Mouse (Mus musculus) naive thymus-derived CD4-positive, alpha-beta T cell, adult 2 months (primary cell): Measurements from ENCODE around the gene Spock1.

Experiments used
- DNase-seq: peaks from one replicate; pipeline ENCODE4 v3.0.0-alpha.2; 2011; ENCODE audit warnings: low read depth

Gene Spock1

GRCm38 (mm10) chr13:57654362-57654761 lies 253.8 kb downstream of the Spock1 start:
- no peak for DNase-seq

GRCm38 (mm10) chr13:57651236-57651635 lies 256.9 kb downstream of the Spock1 start:
- DNase-seq = no peak

- no peak for DNase-seq
These were observed 259.3 kb downstream of the Spock1 start for GRCm38 (mm10) chr13:57648784-57649183.

GRCm38 (mm10) chr13:57647456-57647855 lies 260.7 kb downstream of the Spock1 start:
- no peak for DNase-seq

- DNase-seq = no peak
These were observed 265.1 kb downstream of the Spock1 start for GRCm38 (mm10) chr13:57643036-57643435.

GRCm38 (mm10) chr13:57641649-57642048 lies 266.5 kb downstream of the Spock1 start:
- DNase-seq = no peak

GRCm38 (mm10) chr13:57640968-57641367 lies 267.2 kb downstream of the Spock1 start:
- no peak for DNase-seq

GRCm38 (mm10) chr13:57638820-57639219 lies 269.3 kb downstream of the Spock1 start:
- DNase-seq = no peak

- no peak for DNase-seq
These were observed 270.5 kb downstream of the Spock1 start for GRCm38 (mm10) chr13:57637606-57638132.

GRCm38 (mm10) chr13:57637080-57637572 lies 271.0 kb downstream of the Spock1 start:
- DNase-seq = no peak

- DNase-seq = no peak
These were observed 271.7 kb downstream of the Spock1 start for GRCm38 (mm10) chr13:57636196-57637015.

GRCm38 (mm10) chr13:57630532-57630931 lies 277.6 kb downstream of the Spock1 start:
- no peak for DNase-seq

GRCm38 (mm10) chr13:57628218-57628617 lies 279.9 kb downstream of the Spock1 start:
- no peak for DNase-seq

- DNase-seq = no peak
These were observed 281.7 kb downstream of the Spock1 start for GRCm38 (mm10) chr13:57626434-57626833.

GRCm38 (mm10) chr13:57623909-57624481 lies 284.1 kb downstream of the Spock1 start:
- no peak for DNase-seq

GRCm38 (mm10) chr13:57619079-57619768 lies 288.9 kb downstream of the Spock1 start:
- DNase-seq = no peak

GRCm38 (mm10) chr13:57611326-57612171 lies 296.6 kb downstream of the Spock1 start:
- DNase-seq = no peak

GRCm38 (mm10) chr13:57609946-57610345 lies 298.2 kb downstream of the Spock1 start:
- no peak for DNase-seq

- DNase-seq = no peak
These were observed 303.7 kb downstream of the Spock1 start for GRCm38 (mm10) chr13:57604437-57604836.

GRCm38 (mm10) chr13:57603226-57603625 lies 304.9 kb downstream of the Spock1 start:
- no peak for DNase-seq

- no peak for DNase-seq
These were observed 312.4 kb downstream of the Spock1 start for GRCm38 (mm10) chr13:57595761-57596051.
